Mouse (Mus musculus): ENCODE measurements around the gene Prkch. TPM values are rescaled to one million over a fixed set of nuclear protein-coding genes. Genes with fewer than 3 reads are reported as not detected.

Gene Prkch
- polyA plus RNA-seq, 1 experiment from 2014 or later, result 11.2 TPM

DNA sequence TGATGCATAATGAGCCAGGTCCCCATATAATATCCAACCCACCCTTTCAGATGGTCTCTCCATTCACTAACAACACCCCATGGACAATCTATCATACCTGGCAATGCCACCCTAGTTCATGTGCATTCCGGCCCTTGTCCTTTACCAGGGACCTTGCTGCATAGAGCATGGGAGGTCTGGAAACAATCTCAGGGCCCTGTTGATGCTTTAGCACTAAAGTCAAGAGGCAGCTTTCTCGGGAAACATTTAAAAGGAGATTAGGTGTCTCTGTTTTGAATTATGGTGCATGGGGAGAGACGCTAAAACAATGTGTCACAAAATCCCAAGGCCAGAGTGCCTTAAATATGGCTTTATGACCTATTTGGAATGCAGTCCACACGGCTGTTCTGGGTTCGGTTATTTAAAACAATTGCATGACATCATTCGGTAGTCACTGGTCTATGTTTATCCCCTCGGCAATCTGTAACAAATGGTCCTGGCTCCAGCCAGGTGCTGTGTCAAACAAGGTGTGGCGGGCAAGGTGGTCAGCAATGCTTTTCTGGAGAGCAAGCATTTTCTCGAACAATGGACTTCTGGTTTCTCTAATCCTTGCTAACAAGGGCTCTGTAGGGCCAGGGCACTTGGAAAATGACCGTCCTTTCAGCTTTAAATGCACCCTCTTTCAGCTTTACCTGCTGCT, 217.9 kb downstream of the Prkch start:
- no peak overlapping the region for H3K4me2 ChIP-seq (ENCODE audit: low read length)
- DNase-seq (ENCODE audit: low spot score), result no peak
- 50% methylated on average over 10 of the region's 10 CpGs for WGBS

DNA sequence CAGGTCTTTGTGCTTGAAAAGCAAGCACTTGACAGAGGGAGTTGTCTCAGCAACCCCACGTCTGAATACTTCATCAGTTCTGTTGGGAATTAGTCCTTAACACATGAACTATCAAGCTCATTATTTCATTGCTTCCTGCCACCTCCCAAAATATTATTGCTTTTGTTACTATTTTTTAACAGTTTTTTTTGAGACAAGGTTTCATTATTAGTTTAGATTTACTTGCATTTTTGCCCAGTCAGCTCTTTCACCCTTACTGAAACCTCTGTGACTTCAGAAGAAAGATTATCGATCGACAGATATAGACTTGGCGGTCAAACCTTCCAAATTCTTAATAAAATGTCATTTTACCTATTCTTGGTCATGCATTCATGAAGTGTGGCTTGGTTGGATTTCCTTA, 219.3 kb downstream of the Prkch start:
- H3K4me2 ChIP-seq (ENCODE audit: low read length), result no peak overlapping the region
- DNase-seq (ENCODE audit: low spot score) (no peak), ATAC-seq (replicated peaks; ENCODE audit: low FRiP score, low read depth) (no peak)
- no peaks in the 10 kb centered on the region for H3K27me3 ChIP-seq (ENCODE audit: insufficient read depth, low read length)
- no peak overlapping the region for H3K27ac ChIP-seq
- no peaks in the 10 kb centered on the region for H3K4me1 ChIP-seq (replicated peaks; ENCODE audit: insufficient read depth, low read length)
- H3K9ac ChIP-seq (ENCODE audit: low read depth, low read length), result no peak overlapping the region
- H3K4me3 ChIP-seq (replicated peaks; ENCODE audit: low read depth, low read length), result no peak overlapping the region
- H3K9me3 ChIP-seq (replicated peaks; ENCODE audit: low read length), result no peaks in the 10 kb centered on the region
- WGBS, result 88% methylated on average over 4 of the region's 4 CpGs
- no peaks in the 10 kb centered on the region for H3K36me3 ChIP-seq (ENCODE audit: insufficient read depth, low read length)
- TF ChIP-seq CTCF (IDR thresholded peaks at IDR 0.05; ENCODE audit: low read depth), result no peak

More for the DNA sequence above, 217.9 kb downstream of the Prkch start:
- Histone ChIP-seq H3K27ac (no peak overlapping the region), H3K4me3 (replicated peaks; ENCODE audit: low read depth, low read length) (no peak overlapping the region), H3K9me3 (replicated peaks; ENCODE audit: low read length) (no peaks in the 10 kb centered on the region), H3K27me3 (ENCODE audit: insufficient read depth, low read length) (no peaks in the 10 kb centered on the region), H3K4me1 (replicated peaks; ENCODE audit: insufficient read depth, low read length) (no peaks in the 10 kb centered on the region), H3K9ac (ENCODE audit: low read depth, low read length) (no peak overlapping the region), H3K36me3 (ENCODE audit: insufficient read depth, low read length) (no peaks in the 10 kb centered on the region)
- no peak for ATAC-seq (replicated peaks; ENCODE audit: low FRiP score, low read depth)
- TF ChIP-seq CTCF (IDR thresholded peaks at IDR 0.05; ENCODE audit: low read depth), result no peak

DNA sequence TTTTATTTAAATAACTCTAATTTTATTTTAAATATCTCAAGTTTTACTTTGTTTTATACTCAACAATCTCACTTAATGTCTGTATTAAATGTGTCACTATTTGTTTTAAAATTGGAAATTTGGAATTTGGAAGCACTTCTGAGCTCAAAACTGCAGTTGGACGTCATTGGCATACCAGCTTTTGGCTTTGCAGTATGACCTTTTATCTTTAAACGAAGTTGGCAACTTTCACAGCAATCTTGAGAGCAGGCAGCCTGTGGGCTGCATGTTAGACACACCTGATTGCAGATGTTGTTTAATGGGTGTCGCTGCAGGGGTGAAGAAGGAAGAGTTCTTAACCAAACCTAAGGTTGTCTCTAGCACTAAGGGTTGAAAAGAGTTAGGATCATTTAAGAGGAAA, 220.9 kb downstream of the Prkch start:
- H3K9me3 ChIP-seq (replicated peaks; ENCODE audit: low read length), result no peaks in the 10 kb centered on the region
- no peak overlapping the region for H3K9ac ChIP-seq (ENCODE audit: low read depth, low read length)
- peaks cover 8% of the 10 kb centered on the region for H3K4me1 ChIP-seq (replicated peaks; ENCODE audit: insufficient read depth, low read length)
- no peaks in the 10 kb centered on the region for H3K36me3 ChIP-seq (ENCODE audit: insufficient read depth, low read length)
- TF ChIP-seq CTCF (IDR thresholded peaks at IDR 0.05; ENCODE audit: low read depth), result no peak
- H3K27ac ChIP-seq, result no peak overlapping the region
- no peaks in the 10 kb centered on the region for H3K27me3 ChIP-seq (ENCODE audit: insufficient read depth, low read length)
- ATAC-seq (replicated peaks; ENCODE audit: low FRiP score, low read depth) (no peak), DNase-seq (ENCODE audit: low spot score) (no peak)
- H3K4me3 ChIP-seq (replicated peaks; ENCODE audit: low read depth, low read length), result no peak overlapping the region
- no peak overlapping the region for H3K4me2 ChIP-seq (ENCODE audit: low read length)
- 56% methylated on average over 3 of the region's 3 CpGs for WGBS

DNA sequence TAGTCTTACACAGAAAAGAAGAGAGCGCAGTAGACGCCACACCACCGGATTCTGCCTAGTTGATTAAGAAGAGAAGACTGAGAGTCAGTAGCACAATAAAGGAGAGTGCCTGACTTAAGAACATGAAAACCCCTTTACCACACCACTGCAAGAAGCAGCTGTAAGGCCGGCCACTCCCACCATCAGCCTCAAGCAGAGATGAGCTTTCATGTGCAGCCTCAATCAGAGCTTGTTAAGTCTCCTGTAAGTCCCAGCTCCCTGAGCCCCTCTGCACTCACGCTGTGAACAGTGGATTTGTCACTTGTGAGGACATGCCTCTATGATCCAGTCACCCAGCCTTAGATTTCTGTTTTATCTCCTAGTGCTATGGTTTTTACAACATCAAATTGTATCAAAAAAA, 221.4 kb downstream of the Prkch start:
- no peak overlapping the region for H3K4me3 ChIP-seq (replicated peaks; ENCODE audit: low read depth, low read length)
- H3K36me3 ChIP-seq (ENCODE audit: insufficient read depth, low read length), result no peaks in the 10 kb centered on the region
- peaks cover 8% of the 10 kb centered on the region for H3K4me1 ChIP-seq (replicated peaks; ENCODE audit: insufficient read depth, low read length)
- DNase-seq (ENCODE audit: low spot score) (no peak), ATAC-seq (replicated peaks; ENCODE audit: low FRiP score, low read depth) (no peak)
- no peak overlapping the region for H3K27ac ChIP-seq
- H3K4me2 ChIP-seq (ENCODE audit: low read length), result no peak overlapping the region
- 59% methylated on average over 5 of the region's 5 CpGs for WGBS
- no peaks in the 10 kb centered on the region for H3K9me3 ChIP-seq (replicated peaks; ENCODE audit: low read length)
- TF ChIP-seq CTCF (IDR thresholded peaks at IDR 0.05; ENCODE audit: low read depth), result no peak
- no peaks in the 10 kb centered on the region for H3K27me3 ChIP-seq (ENCODE audit: insufficient read depth, low read length)
- H3K9ac ChIP-seq (ENCODE audit: low read depth, low read length), result no peak overlapping the region

DNA sequence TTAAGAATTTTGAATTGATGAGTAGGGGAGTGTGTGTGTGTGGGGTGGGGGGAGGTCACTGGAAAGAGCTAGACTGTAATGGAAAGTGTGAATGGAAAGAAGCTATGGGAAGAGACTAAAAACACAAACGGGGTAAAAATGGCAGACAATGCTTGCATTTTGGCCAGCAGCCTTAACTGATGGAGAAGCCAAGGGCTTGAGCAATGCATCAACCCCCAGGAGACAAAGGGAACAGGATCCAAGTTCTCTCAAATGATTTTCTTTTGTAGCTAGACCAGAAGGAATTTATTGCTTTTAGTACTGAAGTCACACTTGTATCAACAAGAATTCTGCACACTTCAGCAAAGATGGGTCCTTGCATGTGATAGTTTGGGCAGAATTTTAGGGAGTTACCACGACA, 222.6 kb downstream of the Prkch start:
- Histone ChIP-seq H3K9me3 (replicated peaks; ENCODE audit: low read length) (no peaks in the 10 kb centered on the region), H3K4me2 (ENCODE audit: low read length) (no peak overlapping the region), H3K36me3 (ENCODE audit: insufficient read depth, low read length) (no peaks in the 10 kb centered on the region), H3K27ac (no peak overlapping the region), H3K4me1 (replicated peaks; ENCODE audit: insufficient read depth, low read length) (peaks cover 8% of the 10 kb centered on the region), H3K4me3 (replicated peaks; ENCODE audit: low read depth, low read length) (no peak overlapping the region), H3K27me3 (ENCODE audit: insufficient read depth, low read length) (no peaks in the 10 kb centered on the region), H3K9ac (ENCODE audit: low read depth, low read length) (no peak overlapping the region)
- ATAC-seq (replicated peaks; ENCODE audit: low FRiP score, low read depth) (no peak), DNase-seq (ENCODE audit: low spot score) (no peak)
- TF ChIP-seq CTCF (IDR thresholded peaks at IDR 0.05; ENCODE audit: low read depth), result no peak
- 57% methylated on average over 2 of the region's 2 CpGs for WGBS

- ATAC-seq (replicated peaks; ENCODE audit: low FRiP score, low read depth) (peak; percentile 68), DNase-seq (ENCODE audit: low spot score) (peak; percentile 87)
- Histone ChIP-seq H3K4me2 (ENCODE audit: low read length) (0 out of 2 replicates have a peak overlapping the region, but pooled peaks have one; percentile 16), H3K27me3 (ENCODE audit: insufficient read depth, low read length) (no peaks in the 10 kb centered on the region), H3K4me3 (replicated peaks; ENCODE audit: low read depth, low read length) (no peak overlapping the region), H3K9me3 (replicated peaks; ENCODE audit: low read length) (no peaks in the 10 kb centered on the region), H3K4me1 (replicated peaks; ENCODE audit: insufficient read depth, low read length) (peaks cover 20% of the 10 kb centered on the region), H3K36me3 (ENCODE audit: insufficient read depth, low read length) (no peaks in the 10 kb centered on the region), H3K27ac (peak overlapping the region; percentile 62), H3K9ac (ENCODE audit: low read depth, low read length) (no peak overlapping the region)
- WGBS, result 10% methylated on average over 13 of the region's 13 CpGs
- no peak for TF ChIP-seq CTCF (IDR thresholded peaks at IDR 0.05; ENCODE audit: low read depth)
Measured at GRCm38 (mm10) chr12:73810041-73810795, 225.6 kb downstream of the Prkch start.

Measured in kidney, postnatal 0 days (tissue).